Comparison of ENCODE assay signal across 22 mouse cellular contexts in the genomic region with DNA sequence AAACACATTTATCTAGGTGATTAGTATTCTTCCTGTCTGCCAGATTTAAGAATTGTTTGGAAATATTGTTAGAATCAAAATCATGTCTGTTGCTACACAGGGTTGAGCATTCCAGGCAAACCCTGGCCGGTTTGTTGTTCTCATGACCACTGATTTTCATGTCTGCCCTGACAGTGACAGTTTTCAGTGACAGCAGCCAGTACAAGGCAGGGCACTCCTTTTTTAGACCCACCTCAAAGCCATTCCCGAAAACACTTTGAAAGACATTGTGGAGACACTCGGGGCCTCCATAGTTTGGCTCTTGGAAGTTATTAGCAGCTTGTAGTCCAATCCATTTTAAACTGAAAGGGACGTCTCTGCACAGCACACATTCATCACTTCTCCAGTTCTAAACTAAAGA. TPM values are rescaled to one million over a fixed set of nuclear protein-coding genes. Genes with fewer than 3 reads are reported as not detected.
A peak's percentile ranks its signal among the peaks of the same experiment; 100 is the strongest.
DNase-seq lines count a peak whose midpoint lies in the region; ATAC-seq and TF ChIP-seq lines count a peak whose summit lies in the region.
"Had no signal": no experiment of that assay in that cellular context is flagged by ENCODE, and none has a peak within 500 bp of the region (broad histone marks: within the 10 kb centered on the region; RNA-seq: fewer than 3 reads in every experiment).

No protein-coding gene starts in this region.

- no peak overlapping the region for H3K9ac ChIP-seq in forebrain, embryonic 15.5 days (replicated peaks)
- H3K9ac ChIP-seq in heart, embryonic 12.5 days, result no peak overlapping the region
- H3K9ac ChIP-seq in MEL (ENCODE audit: control insufficient read depth, low read depth, low read length, poor library complexity, severe bottlenecking), result no peak overlapping the region
- H3K9ac ChIP-seq in heart, embryonic 14.5 days (ENCODE audit: low read length), result no peak overlapping the region; the same call in 1 of the 2 replicates
- H3K9ac ChIP-seq in hindbrain, embryonic 16.5 days (ENCODE audit: low read depth, low read length), result no peak overlapping the region
- H3K9ac ChIP-seq: forebrain, postnatal 0 days; hindbrain, embryonic 14.5 days; intestine, embryonic 15.5 days; limb, embryonic 13.5 days; lung, embryonic 14.5 days; stomach, embryonic 15.5 days had no signal

- TF ChIP-seq RAD21 in MEL (IDR thresholded peaks at IDR 0.05; ENCODE audit: low read depth, low read length), result no peak

- no peak for ATAC-seq in forebrain, embryonic 15.5 days (replicated peaks)
- no peak for ATAC-seq in heart, embryonic 12.5 days (ENCODE audit: insufficient number of reproducible peaks, low FRiP score)
- no peak for ATAC-seq in heart, embryonic 14.5 days (ENCODE audit: insufficient number of reproducible peaks, insufficient read depth, low FRiP score, low read depth)
- no peak for ATAC-seq in hindbrain, embryonic 16.5 days
- ATAC-seq: forebrain, postnatal 0 days; intestine, embryonic 15.5 days had no signal

- no peak for DNase-seq in forebrain, embryonic 10.5 days (ENCODE audit: extremely low spot score, low spot score)
- DNase-seq in heart, postnatal 4 days, result no peak
- DNase-seq in MEL (ENCODE audit: low read depth, low spot score), result no peak
- DNase-seq in thymus, postnatal 14 days, result no peak
- DNase-seq: cerebellum, postnatal 14 days; forebrain, postnatal 0 days; kidney, adult 9 months; retina, postnatal 1 day; thymus, adult 2 months had no signal

- no peak for TF ChIP-seq EP300 in MEL (IDR thresholded peaks at IDR 0.05; ENCODE audit: low read depth in 1 of 2, low read length in 2 of 2)

- no peaks in the 10 kb centered on the region for H3K36me3 ChIP-seq in forebrain, embryonic 15.5 days
- no peaks in the 10 kb centered on the region for H3K36me3 ChIP-seq in forebrain, embryonic 10.5 days (replicated peaks)
- peaks cover 4% of the 10 kb centered on the region; the same call in 1 of the 2 replicates for H3K36me3 ChIP-seq in heart, embryonic 12.5 days
- H3K36me3 ChIP-seq in MEL (ENCODE audit: control insufficient read depth in 1 of 2, insufficient read depth in 2 of 2, low read length in 2 of 2), result peaks cover 46 to 77% of the 10 kb centered on the region in 2 experiments
- H3K36me3 ChIP-seq in heart, embryonic 14.5 days (ENCODE audit: control insufficient read depth, insufficient read depth, low read length), result peaks cover 6% of the 10 kb centered on the region; the same call in 1 of the 2 replicates
- no peaks in the 10 kb centered on the region for H3K36me3 ChIP-seq in hindbrain, embryonic 16.5 days (ENCODE audit: control insufficient read depth, insufficient read depth, low read length)
- H3K36me3 ChIP-seq: G1E; intestine, embryonic 15.5 days; stomach, embryonic 15.5 days had no signal

- TF ChIP-seq CTCF in MEL (IDR thresholded peaks at IDR 0.05 in 2 of 3, conservative IDR thresholded peaks at IDR 0.05 in 1 of 3; ENCODE audit: control insufficient read depth in 1 of 3, insufficient read depth in 1 of 3, low read depth in 2 of 3, low read length in 3 of 3, poor library complexity in 1 of 3, severe bottlenecking in 1 of 3), result no peak

- H3K4me2 ChIP-seq in forebrain, embryonic 15.5 days (replicated peaks), result no peak overlapping the region
- peak overlapping the region; percentile 29 for H3K4me2 ChIP-seq in heart, embryonic 12.5 days
- peak overlapping the region; percentile 19 for H3K4me2 ChIP-seq in heart, embryonic 14.5 days (ENCODE audit: low read length)
- no peak overlapping the region for H3K4me2 ChIP-seq in hindbrain, embryonic 16.5 days (ENCODE audit: low read length)
- H3K4me2 ChIP-seq: hindbrain, embryonic 14.5 days; intestine, embryonic 15.5 days; limb, embryonic 13.5 days; lung, embryonic 14.5 days; midbrain, embryonic 11.5 days; stomach, embryonic 15.5 days had no signal

- TF ChIP-seq POLR2A in MEL (IDR thresholded peaks at IDR 0.05; ENCODE audit: control insufficient read depth in 1 of 2, insufficient read depth in 1 of 2, low read depth in 1 of 2, low read length in 2 of 2, poor library complexity in 1 of 2), result no peak

- H3K4me3 ChIP-seq in forebrain, embryonic 15.5 days, result no peak overlapping the region
- no peak overlapping the region for H3K4me3 ChIP-seq in forebrain, embryonic 10.5 days
- H3K4me3 ChIP-seq in heart, embryonic 12.5 days, result no peak overlapping the region
- no peak overlapping the region for H3K4me3 ChIP-seq in MEL (ENCODE audit: control insufficient read depth in 1 of 2, insufficient read depth in 1 of 2, low read depth in 2 of 2, low read length in 2 of 2)
- no peak overlapping the region for H3K4me3 ChIP-seq in heart, embryonic 14.5 days (ENCODE audit: control insufficient read depth in 1 of 2, insufficient read depth in 1 of 2, low read depth in 1 of 2, low read length in 2 of 2)
- no peak overlapping the region for H3K4me3 ChIP-seq in hindbrain, embryonic 16.5 days (ENCODE audit: low read length)
- H3K4me3 ChIP-seq: intestine, embryonic 15.5 days; limb, embryonic 13.5 days; stomach, embryonic 15.5 days had no signal

- H3K9me3 ChIP-seq in forebrain, embryonic 15.5 days, result no peaks in the 10 kb centered on the region
- H3K9me3 ChIP-seq in forebrain, embryonic 10.5 days, result no peaks in the 10 kb centered on the region
- H3K9me3 ChIP-seq in heart, embryonic 12.5 days (replicated peaks), result no peaks in the 10 kb centered on the region
- H3K9me3 ChIP-seq in MEL (replicated peaks; ENCODE audit: insufficient read depth, low read length), result no peaks in the 10 kb centered on the region
- no peaks in the 10 kb centered on the region for H3K9me3 ChIP-seq in heart, embryonic 14.5 days (ENCODE audit: control insufficient read depth, low read length)
- no peaks in the 10 kb centered on the region for H3K9me3 ChIP-seq in hindbrain, embryonic 16.5 days (ENCODE audit: control insufficient read depth, low read length)
- H3K9me3 ChIP-seq: intestine, embryonic 15.5 days; limb, embryonic 13.5 days; stomach, embryonic 15.5 days had no signal

- peaks cover 48% of the 10 kb centered on the region for H3K4me1 ChIP-seq in forebrain, embryonic 15.5 days
- H3K4me1 ChIP-seq in forebrain, embryonic 10.5 days, result peaks cover 4% of the 10 kb centered on the region; the same call in 1 of the 2 replicates
- peaks cover 41% of the 10 kb centered on the region for H3K4me1 ChIP-seq in heart, embryonic 12.5 days (replicated peaks)
- H3K4me1 ChIP-seq in MEL (ENCODE audit: control insufficient read depth in 1 of 2, insufficient read depth in 2 of 2, low read length in 2 of 2), result peaks cover 35 to 62% of the 10 kb centered on the region in 2 experiments
- H3K4me1 ChIP-seq in heart, embryonic 14.5 days (ENCODE audit: control insufficient read depth in 2 of 2, insufficient read depth in 2 of 2, low read length in 2 of 2), result peaks cover 13 to 61% of the 10 kb centered on the region in 2 experiments
- peaks cover 3% of the 10 kb centered on the region for H3K4me1 ChIP-seq in hindbrain, embryonic 16.5 days (ENCODE audit: control insufficient read depth, insufficient read depth, low read depth, low read length)
- H3K4me1 ChIP-seq: intestine, embryonic 15.5 days had no signal

- peak overlapping the region; percentile 20; the same call in 1 of the 2 replicates for H3K27ac ChIP-seq in forebrain, embryonic 15.5 days (replicated peaks)
- no peak overlapping the region for H3K27ac ChIP-seq in forebrain, embryonic 10.5 days
- peak overlapping the region; percentile 80 for H3K27ac ChIP-seq in heart, embryonic 12.5 days (ENCODE audit: poor library complexity, severe bottlenecking)
- peak overlapping the region; percentile 19; the same call in 1 of the 2 replicates for H3K27ac ChIP-seq in MEL (ENCODE audit: control insufficient read depth, low read depth, low read length)
- peak overlapping the region; percentile 12 to 67; a peak in 3 of 4 replicates for H3K27ac ChIP-seq in heart, embryonic 14.5 days (replicated peaks in 1 of 2; ENCODE audit: control insufficient read depth in 1 of 2, insufficient read depth in 1 of 2, low read depth in 2 of 2, low read length in 2 of 2)
- no peak overlapping the region for H3K27ac ChIP-seq in hindbrain, embryonic 16.5 days (ENCODE audit: low read depth, low read length)
- H3K27ac ChIP-seq: hindbrain, embryonic 14.5 days; intestine, embryonic 15.5 days; limb, embryonic 13.5 days; stomach, embryonic 15.5 days had no signal

- 41% methylated on average over 4 of the region's 4 CpGs for WGBS in forebrain, embryonic 15.5 days
- 89% methylated on average over 4 of the region's 4 CpGs for WGBS in forebrain, embryonic 10.5 days
- WGBS in heart, embryonic 12.5 days, result 31% methylated on average over 4 of the region's 4 CpGs
- 22% methylated on average over 4 of the region's 4 CpGs for WGBS in heart, embryonic 14.5 days
- 66% methylated on average over 4 of the region's 4 CpGs for WGBS in hindbrain, embryonic 16.5 days

- no peaks in the 10 kb centered on the region for H3K27me3 ChIP-seq in forebrain, embryonic 15.5 days
- no peaks in the 10 kb centered on the region for H3K27me3 ChIP-seq in forebrain, embryonic 10.5 days (ENCODE audit: poor library complexity, severe bottlenecking)
- no peaks in the 10 kb centered on the region for H3K27me3 ChIP-seq in heart, embryonic 12.5 days (replicated peaks)
- no peaks in the 10 kb centered on the region for H3K27me3 ChIP-seq in MEL (ENCODE audit: control insufficient read depth in 1 of 2, insufficient read depth in 2 of 2, low read length in 2 of 2)
- no peaks in the 10 kb centered on the region for H3K27me3 ChIP-seq in heart, embryonic 14.5 days (ENCODE audit: control insufficient read depth, insufficient read depth, low read length)
- no peaks in the 10 kb centered on the region for H3K27me3 ChIP-seq in hindbrain, embryonic 16.5 days (replicated peaks; ENCODE audit: control insufficient read depth, insufficient read depth, low read length)
- H3K27me3 ChIP-seq: intestine, embryonic 15.5 days; limb, embryonic 13.5 days; stomach, embryonic 15.5 days had no signal

- peaks cover 59% of the 10 kb centered on the region for H3K79me2 ChIP-seq in MEL (ENCODE audit: control insufficient read depth, insufficient read depth, low read length, poor library complexity)

RNA-seq across cellular contexts. Expression of a gene that starts 36.1 kb away (rescaled TPM):
- 39.8 and 45.7 TPM in 2 replicates for polyA plus RNA-seq in forebrain, embryonic 15.5 days (2015; fragmentation: Nextera tagmentation; extraction: Ambion mirVana)
- 14.3 and 21.3 TPM in 2 replicates for polyA plus RNA-seq in forebrain, embryonic 10.5 days (2016; fragmentation: Nextera tagmentation; extraction: Ambion mirVana)
- polyA plus RNA-seq in heart, embryonic 12.5 days (2016; fragmentation: Nextera tagmentation; extraction: Ambion mirVana), result 0.50 and 0.74 TPM in 2 replicates
- total RNA-seq in heart, postnatal 4 days (2021), result not detected
- not detected in 2 replicates for total RNA-seq in MEL (2012; rRNA removed)
- polyA plus RNA-seq in MEL (2012; ENCODE audit: insufficient read depth in 1 of 2, insufficient read length in 2 of 2, low read depth in 1 of 2, low replicate concordance in 2 of 2, missing spikeins in 1 of 2), result not detected
- 0.57 and 0.59 TPM in 2 replicates for polyA plus RNA-seq in heart, embryonic 14.5 days (2014; fragmentation: Nextera tagmentation; extraction: Ambion mirVana)
- 20.9 and 21.5 TPM in 2 replicates for polyA plus RNA-seq in hindbrain, embryonic 16.5 days (2015; fragmentation: Nextera tagmentation; extraction: Ambion mirVana)
- total RNA-seq: monocyte, adult 5-6 weeks had no signal
- polyA plus RNA-seq: G1E; large intestine, adult 2 months had no signal

RNA-seq across cellular contexts. Expression of a gene that starts 41.5 kb away (rescaled TPM):
- 98.3 and 101 TPM in 2 replicates for polyA plus RNA-seq in forebrain, embryonic 15.5 days (2015; fragmentation: Nextera tagmentation; extraction: Ambion mirVana)
- 10.9 and 17.6 TPM in 2 replicates for polyA plus RNA-seq in forebrain, embryonic 10.5 days (2016; fragmentation: Nextera tagmentation; extraction: Ambion mirVana)
- polyA plus RNA-seq in heart, embryonic 12.5 days (2016; fragmentation: Nextera tagmentation; extraction: Ambion mirVana), result 37.5 and 42.0 TPM in 2 replicates
- total RNA-seq in heart, postnatal 4 days (2021), result 100 to 1,000 TPM; 206 to 217 TPM
- 10.2 and 16.4 TPM in 2 replicates for total RNA-seq in MEL (2012; rRNA removed)
- polyA plus RNA-seq in MEL (2012; ENCODE audit: insufficient read depth in 1 of 2, insufficient read length in 2 of 2, low read depth in 1 of 2, low replicate concordance in 2 of 2, missing spikeins in 1 of 2), result 10 to 100 TPM; 13.4 to 20.5 TPM
- 50.9 and 54.3 TPM in 2 replicates for polyA plus RNA-seq in heart, embryonic 14.5 days (2014; fragmentation: Nextera tagmentation; extraction: Ambion mirVana)
- 38.4 and 43.4 TPM in 2 replicates for polyA plus RNA-seq in hindbrain, embryonic 16.5 days (2015; fragmentation: Nextera tagmentation; extraction: Ambion mirVana)

Comparison
In these comparisons a context has a peak if more than half of its experiments do, and no peak if none do; other contexts are left out.
1. H3K27ac ChIP-seq: peak in forebrain, embryonic 15.5 days (single experiment), heart, embryonic 12.5 days (single experiment), MEL (single experiment) and heart, embryonic 14.5 days (2 of 2); none in forebrain, embryonic 10.5 days (single experiment) and hindbrain, embryonic 16.5 days (single experiment).
2. H3K4me2 ChIP-seq: peak in heart, embryonic 12.5 days (single experiment) and heart, embryonic 14.5 days (single experiment); none in forebrain, embryonic 15.5 days (single experiment) and hindbrain, embryonic 16.5 days (single experiment).